Mouse (Mus musculus) intestine, embryonic 16.5 days (tissue): Measurements from ENCODE around the gene Mrpl14. TPM values are rescaled to one million over a fixed set of nuclear protein-coding genes. Genes with fewer than 3 reads are reported as not detected.

Experiments
- ATAC-seq: fragments of 200-750 bp; cut with Nextera tagmentation; 2 replicates; pipeline ENCODE4 v1.8.0; 2017; ENCODE audit warnings: moderate TSS enrichment, moderate library complexity
- H3K27ac ChIP-seq: fragments of 300-500 bp; sonication (generic); 2 replicates; pipeline ENCODE4 v1.5.1; 2014; ENCODE audit warnings: mild to moderate bottlenecking, low read length
- H3K27me3 ChIP-seq: fragments of 300-500 bp; sonication (generic); replicated peaks from 2 replicates; pipeline ENCODE4 v1.6.1; 2014; ENCODE audit warnings: low read length, control low read depth, mixed read lengths; ENCODE audit not compliant: control insufficient read depth, insufficient read depth
- H3K36me3 ChIP-seq: fragments of 300-500 bp; sonication (generic); 2 replicates; pipeline ENCODE4 v1.6.1; 2014; ENCODE audit warnings: low read length, control low read depth; ENCODE audit not compliant: control insufficient read depth, insufficient read depth
- H3K4me1 ChIP-seq: fragments of 300-500 bp; sonication (generic); 2 replicates; pipeline ENCODE4 v1.6.1; 2014; ENCODE audit warnings: low read length, control low read depth, mixed read lengths; ENCODE audit not compliant: control insufficient read depth, insufficient read depth
- H3K4me2 ChIP-seq: fragments of 300-500 bp; sonication (generic); 2 replicates; pipeline ENCODE4 v1.6.1; 2014; ENCODE audit warnings: low read depth, low read length, control low read depth
- H3K4me3 ChIP-seq: fragments of 300-500 bp; sonication (generic); 2 replicates; pipeline ENCODE4 v1.5.1; 2014; ENCODE audit warnings: mild to moderate bottlenecking, low read length
- H3K9ac ChIP-seq: fragments of 300-500 bp; sonication (generic); 2 replicates; pipeline ENCODE4 v1.6.1; 2014; ENCODE audit warnings: low read depth, low read length
- H3K9me3 ChIP-seq: fragments of 300-500 bp; sonication (generic); 2 replicates; pipeline ENCODE4 v1.6.1; 2016; ENCODE audit warnings: low read length, control low read depth; ENCODE audit not compliant: control insufficient read depth
- WGBS: fragments of 180-500 bp; shearing (Covaris S2); extraction: QIAGEN DNeasy Blood & Tissue Kit; methylation state at CpG from one replicate; pipeline ENCODE4 v1.1.7; 2014; 5-methylcytosine and 5-hydroxymethylcytosine counted together
- polyA plus RNA-seq: library from polyadenylated mRNA; unstranded; fragments of >200 nt; fragmentation: Nextera tagmentation; extraction: Ambion mirVana; gene quantifications from 2 replicates; pipeline ENCODE4 v1.2.1, GENCODE M21; 2015

Gene Mrpl14
- polyA plus RNA-seq, 1 experiment from 2014 or later = 154 TPM

- peak overlapping the region; percentile 95 for H3K4me3 ChIP-seq
- peak overlapping the region; percentile 64; the same call in 1 of the 2 replicates for H3K27ac ChIP-seq
- H3K9ac ChIP-seq = peak overlapping the region; percentile 94
- H3K27me3 ChIP-seq = no peaks in the 10 kb centered on the region
- no peak for ATAC-seq
- peaks cover 30% of the 10 kb centered on the region for H3K4me1 ChIP-seq
- WGBS = 32% methylated on average over 14 of the region's 14 CpGs
- H3K36me3 ChIP-seq = no peaks in the 10 kb centered on the region
- H3K9me3 ChIP-seq = no peaks in the 10 kb centered on the region
- peak overlapping the region; percentile 91 for H3K4me2 ChIP-seq
These were observed 1.4 kb upstream of the Mrpl14 start for GRCm38 (mm10) chr17:45684667-45685131.

DNA sequence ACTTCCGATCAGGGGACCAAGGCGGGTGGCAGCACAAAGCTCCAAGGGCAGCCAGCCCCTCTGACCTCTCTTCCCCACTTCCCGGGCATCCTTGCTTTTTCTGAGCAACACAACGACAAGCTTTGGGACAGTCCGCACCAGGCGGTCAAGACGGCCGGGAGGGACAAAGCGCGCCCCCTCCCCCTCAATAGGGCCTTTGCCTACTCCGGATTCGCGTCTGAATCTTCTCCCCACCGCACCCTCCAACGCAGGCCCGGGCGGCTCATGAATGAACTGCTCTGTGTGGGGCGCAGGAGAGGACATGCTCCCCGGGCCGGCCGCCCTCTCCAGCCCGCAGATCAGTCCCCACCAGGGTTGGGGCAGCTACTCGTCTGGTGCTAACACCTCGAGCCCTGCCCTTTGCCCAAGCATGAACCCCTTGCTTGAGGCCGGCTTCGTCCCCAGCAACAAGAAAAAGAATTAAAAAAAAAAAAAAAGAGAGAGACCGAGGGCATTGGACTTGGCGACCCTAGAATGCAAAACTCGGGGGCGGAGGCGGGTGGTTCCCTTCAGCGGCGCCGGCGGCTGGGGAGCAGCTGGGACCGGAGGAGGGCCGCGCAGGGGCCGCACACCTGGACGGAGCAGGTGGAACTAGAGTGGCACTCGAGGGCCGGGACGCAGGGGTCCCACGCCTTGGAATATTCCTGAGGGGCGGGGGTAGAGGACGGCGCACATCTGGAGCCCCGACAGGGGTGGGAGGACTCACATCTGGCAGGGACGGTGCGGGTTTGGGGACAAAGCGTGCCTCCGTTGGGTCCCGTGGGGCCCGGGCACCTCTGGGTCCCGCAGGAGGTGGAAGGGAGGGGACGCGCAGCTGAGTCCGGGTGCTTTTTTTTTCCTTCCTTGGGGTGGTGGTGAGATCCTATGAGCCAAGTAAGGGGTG, 690 bp upstream of the Mrpl14 start:
- ATAC-seq = peak; percentile 71
- peak overlapping the region; percentile 94 for H3K9ac ChIP-seq
- H3K4me1 ChIP-seq = peaks cover 30% of the 10 kb centered on the region
- peak overlapping the region; percentile 64 for H3K27ac ChIP-seq
- peak overlapping the region; percentile 91 for H3K4me2 ChIP-seq
- peak overlapping the region; percentile 95 for H3K4me3 ChIP-seq
- WGBS = 1% methylated on average over 58 of the region's 58 CpGs
- H3K27me3 ChIP-seq = no peaks in the 10 kb centered on the region
- no peaks in the 10 kb centered on the region for H3K36me3 ChIP-seq
- H3K9me3 ChIP-seq = no peaks in the 10 kb centered on the region

- 3% methylated on average over 12 of the region's 12 CpGs for WGBS
- Histone ChIP-seq H3K36me3 (no peaks in the 10 kb centered on the region), H3K27ac (peak within 1 kb of the TSS; percentile 65), H3K4me2 (peak within 1 kb of the TSS; percentile 91), H3K4me3 (peak within 1 kb of the TSS; percentile 95), H3K9me3 (no peaks in the 10 kb centered on the region), H3K4me1 (peaks cover 25% of the 10 kb centered on the region), H3K27me3 (no peaks in the 10 kb centered on the region), H3K9ac (peak within 1 kb of the TSS; percentile 94)
- ATAC-seq = peak; percentile 22
These were observed 594 bp downstream of the Mrpl14 start, which contains the start of gene Tmem63b for GRCm38 (mm10) chr17:45686716-45687115. TSS of gene Tmem63b (minus strand) at chr17:45686905.

- Histone ChIP-seq H3K4me2 (no peak overlapping the region), H3K9me3 (no peaks in the 10 kb centered on the region), H3K4me3 (no peak overlapping the region), H3K9ac (no peak overlapping the region), H3K27ac (no peak overlapping the region), H3K36me3 (no peaks in the 10 kb centered on the region), H3K4me1 (peaks cover 40% of the 10 kb centered on the region), H3K27me3 (no peaks in the 10 kb centered on the region)
- no peak for ATAC-seq
- WGBS = 69% methylated on average over 9 of the region's 9 CpGs
These were observed 3.0 kb downstream of the Mrpl14 start for GRCm38 (mm10) chr17:45689120-45689519.

- whole genome bisulfite sequencing = 95% methylated on average over 4 of the region's 4 CpGs
- H3K4me3 ChIP-seq = no peak overlapping the region
- H3K9me3 ChIP-seq = no peaks in the 10 kb centered on the region
- H3K4me1 ChIP-seq = peaks cover 37% of the 10 kb centered on the region
- ATAC-seq = no peak
- H3K36me3 ChIP-seq = no peaks in the 10 kb centered on the region
- H3K9ac ChIP-seq = no peak overlapping the region
- H3K27me3 ChIP-seq = no peaks in the 10 kb centered on the region
- H3K4me2 ChIP-seq = no peak overlapping the region
- no peak overlapping the region for H3K27ac ChIP-seq
These were observed 3.9 kb downstream of the Mrpl14 start for GRCm38 (mm10) chr17:45690044-45690443.

DNA sequence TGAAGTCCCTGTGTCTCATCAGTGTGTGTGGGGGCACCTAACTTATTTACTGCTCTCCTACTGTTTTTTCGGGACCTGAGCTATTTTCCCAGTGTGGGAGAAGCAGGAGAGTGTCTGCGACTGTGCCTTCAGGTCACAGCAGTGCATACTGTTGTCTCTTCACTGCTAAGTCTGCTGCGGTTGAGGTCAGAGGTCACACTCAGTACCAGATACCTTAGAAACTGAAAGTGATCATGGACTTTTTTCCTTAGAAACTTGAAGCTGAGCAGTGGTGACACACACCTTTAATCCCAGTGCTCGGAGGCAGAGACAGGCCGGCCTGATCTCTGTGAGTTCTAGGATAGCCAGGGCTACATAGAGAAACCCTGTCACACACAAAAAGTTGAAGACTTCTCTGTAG, 6.0 kb downstream of the Mrpl14 start:
- WGBS = 61% methylated on average over 5 of the region's 5 CpGs
- Histone ChIP-seq H3K9ac (no peak overlapping the region), H3K27me3 (no peaks in the 10 kb centered on the region), H3K4me1 (peaks cover 37% of the 10 kb centered on the region), H3K4me2 (no peak overlapping the region), H3K4me3 (no peak overlapping the region), H3K27ac (no peak overlapping the region), H3K9me3 (no peaks in the 10 kb centered on the region), H3K36me3 (peaks cover 4% of the 10 kb centered on the region; the same call in 1 of the 2 replicates)
- ATAC-seq = no peak

DNA sequence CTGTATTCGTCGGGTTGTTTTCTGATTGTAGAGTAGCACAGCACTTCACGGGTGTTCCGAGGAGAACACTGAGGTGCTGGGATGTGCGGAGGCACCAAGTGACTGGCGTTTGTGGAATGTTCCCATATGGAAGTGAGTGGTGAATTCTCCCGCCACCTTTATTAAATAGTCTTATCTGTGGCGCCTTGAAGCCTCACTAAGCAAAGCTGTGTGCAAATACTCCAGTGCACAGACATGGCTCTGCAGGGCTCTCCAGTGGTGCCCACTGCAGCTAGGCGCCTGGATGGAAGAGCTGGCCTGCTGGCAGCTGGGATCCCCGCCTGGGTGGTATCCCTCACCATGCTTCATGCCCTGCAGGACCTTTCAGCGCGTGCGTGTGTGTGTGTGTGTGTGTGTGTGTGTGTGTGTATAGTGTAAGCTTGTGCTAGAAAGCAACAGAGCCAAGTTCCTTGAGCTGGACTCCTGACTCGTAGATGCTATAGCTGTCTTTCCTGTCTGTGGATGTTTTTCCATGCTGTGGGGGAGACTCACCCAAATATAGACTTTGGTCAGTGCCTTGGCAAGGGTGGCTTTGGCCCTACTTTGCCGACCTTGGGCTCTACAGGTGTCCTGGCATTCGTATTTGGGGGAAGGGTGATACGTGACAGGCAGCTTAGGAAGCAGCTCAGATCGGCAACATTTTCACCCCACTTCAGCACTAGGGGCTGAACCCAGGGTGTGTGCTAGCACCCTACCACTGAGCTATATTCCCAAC, 7.9 kb downstream of the Mrpl14 start:
- H3K27me3 ChIP-seq = no peaks in the 10 kb centered on the region
- 60% methylated on average over 18 of the region's 18 CpGs for WGBS
- H3K9ac ChIP-seq = no peak overlapping the region
- no peak overlapping the region for H3K4me3 ChIP-seq
- H3K4me1 ChIP-seq = peaks cover 30% of the 10 kb centered on the region
- ATAC-seq = 0 out of 2 replicates have a peak, but pooled peaks have one; percentile 5
- peaks cover 4% of the 10 kb centered on the region; the same call in 1 of the 2 replicates for H3K36me3 ChIP-seq
- H3K27ac ChIP-seq = no peak overlapping the region
- no peak overlapping the region for H3K4me2 ChIP-seq
- no peaks in the 10 kb centered on the region for H3K9me3 ChIP-seq

DNA sequence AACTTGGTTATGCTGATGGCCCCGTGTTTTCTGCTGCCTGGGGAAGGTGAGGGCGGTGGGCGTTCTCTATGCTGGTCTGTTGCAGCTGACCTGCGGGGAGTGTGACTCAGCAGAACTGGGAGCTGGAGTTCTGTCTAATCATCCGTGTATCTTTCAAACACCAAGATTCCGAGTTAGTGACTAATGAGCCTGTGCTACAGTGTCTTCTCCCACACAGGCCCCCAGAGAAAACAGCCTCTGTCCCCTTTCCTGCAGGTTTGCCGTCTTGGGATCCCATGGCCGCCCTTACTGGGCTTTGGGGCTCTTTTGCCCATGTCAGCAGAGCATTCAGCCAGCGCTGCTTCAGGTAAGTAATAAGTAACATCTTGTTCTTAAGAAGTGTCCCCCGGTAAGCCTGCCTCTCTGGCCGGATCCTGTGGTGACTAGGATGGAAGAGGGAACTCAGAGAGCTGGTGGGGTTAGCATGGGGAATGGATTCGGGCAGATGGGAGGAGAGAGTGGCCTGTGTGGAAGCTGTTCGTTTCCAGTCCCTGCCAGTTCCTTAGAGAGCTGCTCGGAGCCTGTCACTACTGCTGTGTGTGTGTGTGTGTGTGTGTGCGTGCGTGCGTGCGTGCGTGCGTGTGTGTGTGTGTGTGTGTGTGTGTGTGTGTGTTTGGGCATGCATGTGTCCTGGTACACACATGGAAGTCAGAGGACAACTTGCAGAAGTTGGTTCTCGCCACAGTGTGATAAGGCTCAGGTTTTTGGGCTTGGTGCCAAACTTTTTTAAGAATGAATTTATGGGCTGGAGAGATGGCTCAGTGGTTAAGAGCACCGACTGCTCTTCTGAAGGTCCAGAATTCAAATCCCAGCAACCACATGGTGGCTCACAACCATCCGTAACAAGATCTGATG, 9.4 kb downstream of the Mrpl14 start:
- no peak overlapping the region for H3K27ac ChIP-seq
- no peak overlapping the region for H3K4me3 ChIP-seq
- H3K9ac ChIP-seq = no peak overlapping the region
- H3K9me3 ChIP-seq = no peaks in the 10 kb centered on the region
- H3K36me3 ChIP-seq = peaks cover 4% of the 10 kb centered on the region; the same call in 1 of the 2 replicates
- no peak overlapping the region for H3K4me2 ChIP-seq
- 68% methylated on average over 23 of the region's 23 CpGs for WGBS
- peaks cover 44% of the 10 kb centered on the region for H3K4me1 ChIP-seq
- H3K27me3 ChIP-seq = no peaks in the 10 kb centered on the region
- ATAC-seq = no peak
